Mouse (Mus musculus): Measurements from ENCODE around the gene Myo5a.
"Not testable (repeated sequence)": the region's sequence is repeated elsewhere in the genome, so short reads cannot be mapped to it uniquely, and the experiment has no call there.

Myo5a gene

GRCm38 (mm10) chr9:75248359-75248758 is 177.5 kb downstream of the Myo5a start:
- no peak for DNase-seq (ENCODE audit: low read depth)

- DNase-seq (ENCODE audit: low read depth) = no peak
Observed at GRCm38 (mm10) chr9:75248874-75249273, 178.1 kb downstream of the Myo5a start.

DNA sequence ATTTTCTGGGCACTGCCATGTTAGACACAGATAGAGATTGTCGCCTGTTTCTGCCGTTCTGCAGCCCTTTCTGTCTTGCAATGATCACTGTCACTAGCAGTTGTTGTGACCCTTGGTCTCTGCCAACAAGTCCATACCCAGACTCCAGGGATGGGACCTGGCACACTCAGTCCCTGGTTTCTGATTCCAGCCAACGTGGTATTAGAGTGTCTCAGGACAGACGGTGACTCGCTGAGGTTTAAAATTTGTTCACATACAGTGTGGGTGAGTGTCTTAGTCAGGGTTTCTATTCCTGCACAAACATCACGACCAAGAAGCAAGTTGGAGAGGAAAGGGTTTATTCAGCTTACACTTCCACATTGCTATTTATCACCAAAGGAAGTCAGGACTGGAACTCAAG is 182.3 kb downstream of the Myo5a start:
- DNase-seq (ENCODE audit: low read depth) = not testable (repeated sequence)

GRCm38 (mm10) chr9:75253766-75254165 is 183.0 kb downstream of the Myo5a start:
- DNase-seq (ENCODE audit: low read depth) = no peak

DNA sequence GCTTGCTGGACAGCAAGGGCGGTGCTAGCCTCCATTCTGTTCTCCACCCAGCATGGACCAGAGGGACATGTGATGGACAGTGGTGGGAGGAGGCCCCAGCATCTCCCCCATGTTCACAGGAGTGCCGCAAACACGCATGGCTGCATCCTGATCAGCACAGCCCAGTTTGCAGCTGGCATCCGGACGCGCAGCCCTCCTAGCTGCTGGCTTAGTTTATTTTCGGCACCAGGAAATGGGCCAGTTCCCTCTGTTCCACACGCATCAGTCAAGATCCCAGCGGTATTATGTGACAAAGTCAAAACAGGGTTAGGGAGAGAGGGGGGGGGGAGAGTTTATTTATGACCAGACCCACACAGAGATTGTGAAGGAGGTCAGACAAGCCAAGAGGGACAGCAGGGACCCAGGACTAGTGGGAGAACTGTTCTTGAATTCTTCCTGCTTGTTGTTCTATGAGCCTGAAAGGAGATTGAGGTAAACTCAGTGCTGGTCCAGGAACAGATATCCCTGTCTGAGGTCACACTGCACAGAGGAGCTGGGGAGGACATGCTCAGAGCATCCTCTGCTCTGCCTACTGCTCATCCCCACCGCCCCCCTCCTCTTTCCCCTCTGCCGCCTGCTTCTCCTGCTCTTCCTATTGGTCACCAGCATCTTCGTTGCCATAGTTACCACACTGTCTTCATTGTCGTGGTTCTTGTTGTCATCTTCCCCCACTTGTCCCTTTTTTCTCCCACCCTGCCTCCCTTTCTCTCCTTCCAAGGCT is 183.6 kb downstream of the Myo5a start:
- DNase-seq (ENCODE audit: low read depth) = peak; percentile 40

DNA sequence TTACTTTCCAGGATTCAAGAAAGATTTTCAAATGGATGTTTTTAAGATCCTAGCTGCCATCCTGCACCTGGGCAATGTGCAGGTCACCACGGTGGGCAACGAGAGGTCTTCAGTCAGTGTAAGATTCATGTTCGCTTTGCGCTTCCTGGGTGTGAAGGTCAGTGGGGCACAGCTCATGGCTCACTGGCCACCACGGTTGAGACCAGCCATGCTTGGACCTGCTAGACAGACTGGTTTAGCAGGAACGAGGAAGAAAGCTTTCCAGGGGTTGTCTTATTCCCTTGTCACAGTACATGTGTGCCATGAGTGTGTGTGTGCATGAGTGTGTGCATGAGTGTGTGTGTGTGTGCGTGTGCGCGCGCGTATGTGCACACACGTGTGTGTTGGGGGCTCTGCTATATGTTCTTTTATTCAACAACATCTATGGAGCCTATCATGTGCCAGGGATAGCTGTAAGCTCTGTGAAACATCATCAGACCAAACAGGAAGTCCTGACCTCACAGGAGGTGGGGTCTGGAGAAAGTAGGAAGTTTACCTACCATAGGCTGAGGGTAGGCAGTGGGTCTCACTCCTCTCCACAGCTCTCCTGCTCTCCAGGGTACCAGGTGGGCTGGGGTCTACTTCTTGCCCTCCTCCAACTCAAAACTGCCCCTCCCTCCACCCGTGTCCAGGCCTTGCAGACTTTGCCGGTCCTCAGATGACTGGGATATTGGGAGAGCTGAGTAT is 185.2 kb downstream of the Myo5a start:
- DNase-seq (ENCODE audit: low read depth) = no peak

DNA sequence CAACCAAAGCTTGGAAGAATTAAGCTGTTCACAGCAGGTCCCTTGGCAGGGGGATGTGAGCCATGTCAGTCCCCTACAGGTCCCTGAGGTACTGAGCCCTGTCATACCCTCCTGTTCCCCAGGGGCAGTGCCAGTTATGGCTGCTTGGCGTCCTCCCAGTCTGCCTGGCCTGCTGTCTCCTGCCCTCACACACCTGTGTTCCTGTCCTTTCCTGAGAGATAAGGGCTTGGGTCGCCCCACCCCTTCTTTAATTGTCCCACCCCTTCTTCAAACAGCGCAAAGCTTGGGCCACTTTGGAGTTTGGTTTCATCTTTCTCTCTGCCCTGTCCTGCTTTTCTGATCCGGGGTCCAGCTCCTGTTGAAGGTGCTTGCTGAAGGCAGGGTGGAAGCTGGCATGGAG is 188.0 kb downstream of the Myo5a start:
- no peak for DNase-seq (ENCODE audit: low read depth)

GRCm38 (mm10) chr9:75259656-75260055 is 188.8 kb downstream of the Myo5a start:
- DNase-seq (ENCODE audit: low read depth) = no peak

DNA sequence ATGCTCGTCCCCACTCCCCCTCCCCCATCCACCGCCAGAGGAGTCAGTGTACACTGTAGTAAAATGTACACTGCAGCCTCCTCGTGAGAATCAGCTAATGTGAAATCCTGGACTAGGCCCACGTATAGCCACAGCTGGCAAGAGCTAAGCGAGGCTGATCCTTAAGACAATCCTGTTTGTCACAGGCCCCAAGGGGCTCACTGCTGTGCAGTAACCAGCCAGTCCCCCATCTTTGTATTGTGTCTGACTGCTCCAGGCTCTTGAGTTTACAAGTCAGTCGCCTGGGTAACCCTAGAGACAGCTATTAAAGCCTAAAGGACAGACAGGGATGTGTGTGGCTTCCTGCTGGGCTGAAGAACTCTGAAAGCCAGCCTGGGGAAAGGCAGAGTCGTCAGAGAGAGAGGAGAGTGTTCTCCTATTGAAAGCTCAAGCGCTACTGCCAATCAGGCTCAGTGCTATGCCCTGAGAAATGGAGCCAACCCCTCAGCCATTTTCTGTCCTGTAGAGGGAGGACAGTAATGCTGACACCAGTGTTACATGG is 190.6 kb downstream of the Myo5a start:
- no peak for DNase-seq (ENCODE audit: low read depth)

DNA sequence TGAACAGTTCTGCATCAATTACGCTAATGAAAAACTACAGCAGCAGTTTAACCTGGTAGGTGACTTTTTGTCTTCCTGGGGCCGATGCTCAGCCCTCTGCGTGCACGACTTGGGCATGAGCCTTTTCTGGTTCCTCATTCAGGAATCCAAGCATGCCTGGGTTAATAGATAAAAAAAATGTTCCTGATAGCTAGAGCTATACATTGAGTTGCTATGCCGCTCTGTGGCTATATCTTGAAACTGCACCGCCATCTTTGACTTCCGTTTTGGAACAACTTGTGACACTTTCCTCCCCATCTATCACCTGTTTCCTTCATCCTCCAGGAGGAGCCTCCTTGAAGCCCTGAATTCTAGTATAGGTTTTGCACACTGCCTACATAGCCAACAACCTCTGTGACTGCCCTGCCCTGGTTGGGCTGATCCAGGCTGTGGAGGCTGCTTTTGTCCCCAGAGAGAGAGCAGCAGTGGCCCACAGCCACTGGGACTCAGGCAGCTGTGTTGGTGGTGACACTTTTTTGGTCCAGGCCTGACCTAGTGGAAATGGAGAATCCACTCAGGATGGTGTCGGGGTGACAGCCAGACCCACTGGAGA is 191.5 kb downstream of the Myo5a start:
- no peak for DNase-seq (ENCODE audit: low read depth)

DNA sequence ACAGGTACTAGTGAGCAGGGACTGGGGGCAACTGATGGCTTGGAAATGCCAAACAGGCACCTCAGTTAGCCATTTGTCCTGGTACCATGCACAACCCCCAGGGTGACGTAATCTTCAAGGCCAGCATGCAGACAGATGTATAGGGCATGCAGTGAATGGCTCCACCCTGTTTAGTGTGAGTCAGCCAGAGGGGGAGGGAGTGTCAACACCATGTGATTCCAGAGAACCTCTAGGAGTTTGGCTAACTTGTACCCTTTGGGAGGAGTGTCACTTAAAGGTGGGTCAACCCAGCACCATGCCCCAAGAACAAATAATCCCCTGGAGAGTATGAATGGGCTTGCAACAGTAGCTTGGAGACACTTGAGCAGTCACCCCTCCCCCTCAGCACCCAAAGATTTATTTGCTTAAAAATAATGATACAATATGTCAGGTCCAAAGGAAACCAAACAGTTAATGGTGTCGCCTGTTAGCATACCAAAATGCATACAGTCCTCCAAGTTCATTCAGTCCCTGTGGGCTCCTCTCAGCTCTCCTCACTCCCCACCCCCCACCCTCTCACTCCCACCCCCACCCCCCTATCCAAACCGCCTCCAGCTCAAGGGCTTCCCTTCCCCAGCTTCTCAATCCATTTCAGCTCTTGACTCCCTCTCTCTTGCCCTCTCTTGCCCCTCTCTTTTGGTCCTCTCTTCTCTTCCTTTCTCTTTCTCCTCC is 193.3 kb downstream of the Myo5a start:
- no peak for DNase-seq (ENCODE audit: low read depth)

DNA sequence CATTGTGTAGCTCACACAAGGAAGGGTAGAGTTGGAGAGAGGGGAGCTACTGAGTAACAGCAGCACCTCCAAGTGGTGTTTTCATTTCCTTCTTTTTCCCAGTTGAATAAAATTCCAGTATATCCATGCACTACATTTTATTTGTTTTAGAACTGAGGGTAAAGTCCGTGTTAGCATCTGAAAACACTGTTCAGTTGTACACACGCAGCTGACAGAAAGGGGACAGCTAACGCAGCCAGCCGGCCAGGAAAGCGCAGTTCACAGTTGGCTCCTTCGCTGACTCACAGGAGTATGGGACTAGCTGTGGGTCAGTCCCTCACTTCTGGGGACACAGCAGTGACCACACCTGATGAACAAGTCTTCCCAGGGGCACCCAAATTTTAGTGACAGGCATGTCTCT is 196.3 kb downstream of the Myo5a start:
- no peak for DNase-seq (ENCODE audit: low read depth)

DNA sequence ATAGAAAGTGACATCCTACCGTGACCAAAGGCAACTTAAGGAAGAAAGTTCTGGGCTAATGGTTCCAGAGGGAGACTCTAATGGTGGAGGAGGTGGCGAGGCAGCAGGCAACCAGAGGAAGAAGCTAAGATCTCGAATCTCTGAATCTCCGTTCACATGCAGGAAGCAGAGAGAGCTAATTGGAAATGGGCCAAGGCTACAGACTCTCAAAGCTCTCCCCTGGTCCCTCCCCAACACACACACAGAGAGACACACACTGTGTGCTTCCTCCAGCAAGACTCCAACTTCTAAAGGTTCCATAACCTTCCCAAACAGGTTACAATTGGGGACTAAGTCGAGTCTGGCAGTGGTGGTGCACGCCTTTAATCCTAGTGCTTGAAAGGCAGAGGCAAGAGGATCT is 199.6 kb downstream of the Myo5a start:
- DNase-seq (ENCODE audit: low read depth) = no peak

DNA sequence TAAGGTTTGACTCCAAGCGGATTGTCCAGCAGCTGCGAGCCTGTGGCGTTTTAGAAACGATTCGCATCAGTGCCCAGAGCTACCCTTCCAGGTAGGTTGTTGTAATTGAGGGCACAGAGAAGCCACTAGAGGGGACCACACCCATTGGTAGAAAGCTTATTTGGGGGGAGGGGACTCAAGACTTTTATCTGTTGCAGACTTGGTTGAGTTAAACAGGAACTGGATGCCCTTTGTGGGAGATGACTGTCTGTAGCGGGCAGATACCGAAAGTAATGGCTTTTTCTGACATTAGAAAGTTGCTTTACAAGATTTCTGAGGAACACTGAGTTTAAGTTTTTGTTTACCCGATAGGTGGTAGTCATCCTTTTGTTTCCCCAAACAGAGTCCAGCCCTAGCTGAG is 200.7 kb downstream of the Myo5a start:
- DNase-seq (ENCODE audit: low read depth) = no peak

Data from fibroblast of lung, adult 2 months (primary cell).